Mouse (Mus musculus) small intestine, adult 2 months (tissue): ENCODE data around the gene Wnt2.

Experiments
- CTCF ChIP-seq: fragments of 200-500 bp; IDR thresholded peaks from 2 replicates; pipeline ENCODE4 v1.5.1; 2012; ENCODE audit warnings: low read depth, mild to moderate bottlenecking, control low read depth, inconsistent platforms, low read length, moderate library complexity, mixed read lengths; ENCODE audit not compliant: insufficient replicate concordance, insufficient read length; ENCODE audit errors: extremely low read depth
- POLR2A ChIP-seq: fragments of 200-500 bp; IDR thresholded peaks from 2 replicates; pipeline ENCODE4 v1.6.1; 2012; ENCODE audit warnings: low read depth, mild to moderate bottlenecking, control low read depth, inconsistent platforms, low read length, moderate library complexity

DNA sequence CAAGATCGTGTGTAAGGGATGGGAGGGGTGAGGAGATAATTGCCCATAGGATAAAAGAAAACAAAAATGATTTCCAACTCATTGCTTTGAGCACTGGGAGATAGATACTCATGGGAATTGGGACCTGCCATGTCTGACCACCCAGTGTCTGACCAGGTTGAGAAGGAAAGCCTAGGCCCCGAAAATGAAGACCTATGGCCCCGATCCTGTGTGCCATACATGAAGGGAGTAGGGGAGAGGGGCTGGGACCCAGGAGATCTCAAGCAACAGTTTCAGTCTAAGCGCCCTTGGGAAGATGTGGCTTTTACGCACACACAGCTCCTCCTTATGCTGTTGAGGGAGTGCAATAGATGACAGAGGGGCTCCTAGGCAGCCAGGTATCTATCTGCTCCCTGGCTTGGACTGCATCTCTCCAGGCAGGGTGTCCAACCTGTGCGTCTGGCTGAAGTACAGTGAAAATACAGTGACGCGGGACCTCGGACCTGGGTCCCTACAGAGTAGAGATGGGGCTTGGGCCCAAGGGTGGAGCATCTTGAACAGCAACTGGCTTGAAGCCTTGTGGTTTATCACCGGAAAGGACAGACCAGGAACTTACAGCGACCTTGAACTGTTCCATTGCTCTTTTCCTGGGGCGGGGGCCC, 603 bp upstream of the Wnt2 start:
- TF ChIP-seq CTCF (no peak), POLR2A (no peak)
